Mouse (Mus musculus) CH12.LX (cell line): Measurements from ENCODE around the gene Lrtm1.

Experiments
- CTCF ChIP-seq, 2 experiments: IDR thresholded peaks in 1 of 2; conservative IDR thresholded peaks in 1 of 2; 2 replicates each; pipeline ENCODE4 v1.5.1; 2011 to 2012; ENCODE audit warnings: low read depth in 2 of 2, low read length in 2 of 2, improper control_type of control experiment in 1 of 2, inconsistent platforms in 1 of 2, mild to moderate bottlenecking in 1 of 2, moderate library complexity in 1 of 2
- POLR2A ChIP-seq: IDR thresholded peaks from 2 replicates; pipeline ENCODE4 v1.6.1; 2011; ENCODE audit warnings: low read depth, mild to moderate bottlenecking, improper control_type of control experiment, low read length

- TF ChIP-seq CTCF (conservative IDR thresholded peaks at IDR 0.05 in 1 of 2, IDR thresholded peaks at IDR 0.05 in 1 of 2; ENCODE audit: low read depth in 2 of 2, low read length in 2 of 2) (no peak), POLR2A (no peak)
Measured at GRCm38 (mm10) chr14:29023246-29023645, 5.2 kb downstream of the Lrtm1 start.
